Mouse (Mus musculus) cerebellum, postnatal 36 days (tissue): ENCODE measurements at regions not wholly inside any gene's neighbourhood (a gene's known extent, or its start where the extent isn't known, plus 50 kb on each side); places are given as distances from the start of the nearest gene placed in this dataset.

Experiments
- DNase-seq, 2 experiments: peaks; one replicate each; pipeline ENCODE4 v3.0.0; 2021 to 2022; ENCODE audit warnings: mixed read lengths in 2 of 2

DNA sequence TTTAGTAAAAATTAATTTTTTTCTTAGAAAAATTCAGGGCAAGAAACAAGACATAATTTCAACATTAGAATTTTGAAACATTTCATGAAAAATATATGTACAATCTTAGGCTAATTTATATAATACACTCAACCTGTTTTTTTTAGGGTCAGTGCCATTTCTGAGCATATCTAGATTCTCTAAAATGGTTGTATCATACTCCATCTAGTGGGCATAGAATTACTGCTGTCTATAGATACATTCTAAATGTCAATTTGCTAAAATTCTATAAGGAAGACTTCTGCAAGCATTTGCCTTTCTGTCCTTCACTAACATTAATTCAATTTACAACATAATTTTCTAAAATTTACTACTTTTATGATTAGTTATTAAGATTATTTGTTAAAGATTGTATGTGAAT lies 507.7 kb downstream of the Zbbx start:
- DNase-seq = no peak

DNA sequence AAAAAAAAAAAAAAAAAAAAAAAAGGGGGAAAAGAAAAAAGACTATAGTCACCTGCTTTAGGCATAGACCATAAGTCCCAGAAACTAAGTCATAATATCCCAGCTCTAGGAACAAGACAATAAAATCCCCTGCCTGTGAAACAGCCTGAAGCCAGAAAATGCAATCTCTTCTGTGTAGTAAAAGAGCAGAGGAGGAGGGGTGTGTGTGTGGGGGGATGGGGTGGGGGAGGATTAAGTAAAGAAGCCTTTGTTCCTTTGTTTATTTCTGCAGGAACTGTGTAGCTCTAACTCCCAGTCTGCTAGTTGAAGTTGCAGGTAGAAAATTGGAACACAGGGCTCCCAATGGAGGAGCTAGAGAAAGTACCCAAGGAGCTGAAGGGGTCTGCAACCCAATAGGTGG lies 532.2 kb downstream of the Zbbx start:
- DNase-seq = no peak

DNA sequence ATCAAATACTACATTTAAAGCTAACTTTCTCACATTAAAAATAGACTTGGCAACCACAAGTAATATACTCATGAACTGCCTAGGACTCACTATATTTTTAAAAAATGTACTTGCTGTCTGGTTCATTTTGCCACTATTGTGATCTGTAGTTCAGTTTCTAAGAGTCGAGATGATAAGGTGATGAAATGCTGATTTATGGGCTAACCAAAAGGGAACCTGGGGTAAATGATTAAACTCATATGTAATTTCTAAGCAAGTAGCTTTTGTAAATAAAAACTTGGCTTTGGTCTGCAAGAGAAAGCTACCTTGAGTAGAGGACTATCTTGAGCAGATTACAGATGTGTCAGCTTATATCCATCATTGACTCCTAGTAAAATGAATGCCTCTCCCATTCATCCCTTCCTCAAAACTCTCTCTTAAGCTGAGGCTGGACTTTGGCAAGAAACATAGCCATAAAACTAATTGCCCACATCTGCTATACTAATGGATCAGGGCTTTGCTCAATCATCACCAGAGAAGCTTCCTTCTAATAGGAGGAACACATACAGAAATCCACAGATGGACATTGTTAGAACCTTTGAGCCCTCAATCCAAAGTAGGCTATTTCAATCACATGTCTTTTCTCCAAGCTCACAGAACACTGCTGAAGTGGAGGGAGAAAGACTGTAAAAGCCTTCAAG lies 563.4 kb downstream of the Zbbx start:
- DNase-seq = no peak

DNA sequence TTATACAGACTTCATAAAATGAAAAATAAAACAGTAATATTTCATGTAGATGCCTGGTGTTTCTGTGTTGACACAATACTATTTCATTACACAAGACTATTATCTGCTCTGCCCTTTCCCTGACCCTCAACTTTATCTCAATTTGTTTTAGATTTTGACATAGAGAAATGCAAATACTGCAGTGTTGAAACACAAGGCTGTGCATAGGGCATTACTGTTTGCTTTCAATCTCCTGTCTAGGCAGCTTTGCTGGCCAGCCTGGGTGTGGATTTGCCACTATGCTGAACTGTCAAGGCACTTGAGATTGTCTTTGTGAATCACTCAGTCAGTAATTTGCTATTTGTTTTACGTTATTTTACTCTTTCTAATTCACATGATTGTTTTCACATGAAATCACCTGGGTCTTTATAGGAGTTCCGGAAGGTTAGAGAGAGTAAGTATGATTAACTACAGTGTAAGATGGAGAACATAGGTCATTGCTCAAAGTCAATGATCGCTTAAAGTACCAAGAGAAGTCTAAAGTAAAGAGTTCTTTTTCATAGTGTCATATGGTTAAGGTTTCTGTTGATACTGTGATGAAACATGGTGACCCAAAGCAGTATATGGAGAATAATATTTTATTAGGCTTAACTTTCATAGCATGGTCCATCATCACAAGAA lies 576.0 kb downstream of the Zbbx start:
- DNase-seq = no peak

DNA sequence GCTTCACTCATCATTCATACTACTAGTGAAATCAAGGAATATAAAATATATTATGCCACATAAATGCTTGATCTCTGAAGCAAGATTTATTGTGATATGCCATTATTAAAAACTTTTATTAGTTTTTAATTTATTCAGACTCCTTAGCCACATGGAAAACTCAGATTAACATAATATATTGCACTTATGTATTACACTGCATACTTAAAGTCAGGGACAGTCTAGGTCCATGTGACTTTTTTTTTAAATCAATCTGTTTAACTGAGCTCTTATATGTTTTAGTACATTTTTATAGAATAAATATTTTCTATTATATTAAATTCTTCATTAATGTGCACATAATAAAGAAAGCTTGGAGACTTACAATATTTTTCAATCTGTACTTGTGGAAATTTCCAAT lies 599.7 kb downstream of the Zbbx start:
- no peak for DNase-seq

DNA sequence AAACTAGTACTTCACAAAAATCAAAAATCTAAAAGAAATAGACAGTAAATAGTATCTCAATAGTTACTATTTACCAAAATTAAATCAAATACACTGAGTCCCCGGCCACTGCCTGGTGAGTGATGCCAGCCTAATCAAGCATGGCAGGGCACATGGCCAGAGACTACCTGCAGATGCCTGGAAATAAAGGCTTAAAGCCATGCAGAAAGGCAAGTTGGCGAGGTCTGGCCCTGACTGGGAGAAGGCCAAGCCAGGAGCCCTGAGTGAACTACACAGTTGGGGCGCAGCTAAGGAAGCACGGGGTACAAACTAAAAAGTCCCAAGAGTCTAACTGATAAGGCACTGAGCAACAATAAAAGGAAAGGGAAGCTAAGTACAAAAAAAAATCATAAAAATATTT lies 630.0 kb downstream of the Zbbx start:
- peak; percentile 95 to 97 for DNase-seq

DNA sequence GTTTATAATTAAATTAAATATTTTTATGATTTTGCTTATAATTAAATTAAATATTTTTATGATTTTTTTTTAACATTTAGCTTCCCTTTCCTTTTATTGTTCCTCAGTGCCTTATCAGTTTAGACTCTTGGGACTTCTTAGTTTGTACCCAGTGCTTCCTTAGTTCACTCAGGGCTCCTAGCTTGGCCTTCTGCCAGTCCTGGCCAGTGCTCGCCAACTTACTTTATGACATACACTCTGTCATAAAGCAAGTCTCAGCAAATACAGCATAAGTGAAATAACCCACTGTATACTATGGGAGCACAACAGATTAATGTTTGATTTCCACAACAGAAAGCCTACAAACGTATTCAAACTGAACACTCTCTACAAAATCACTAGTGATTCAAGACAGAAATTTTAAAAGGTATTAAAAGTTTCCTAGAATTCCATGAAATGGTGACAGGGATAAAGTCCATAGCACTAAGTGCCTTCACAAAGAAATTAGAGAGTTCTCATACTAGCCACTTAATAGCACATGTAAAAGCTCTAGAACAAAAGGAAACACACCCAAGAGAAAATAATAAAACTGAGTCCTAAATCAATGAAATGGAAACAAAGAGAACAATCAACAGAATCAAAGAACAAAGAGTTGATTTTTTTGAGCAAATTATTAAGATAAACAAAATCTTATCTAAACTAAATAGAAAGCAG lies 630.7 kb downstream of the Zbbx start:
- DNase-seq = peak; percentile 41 to 44

DNA sequence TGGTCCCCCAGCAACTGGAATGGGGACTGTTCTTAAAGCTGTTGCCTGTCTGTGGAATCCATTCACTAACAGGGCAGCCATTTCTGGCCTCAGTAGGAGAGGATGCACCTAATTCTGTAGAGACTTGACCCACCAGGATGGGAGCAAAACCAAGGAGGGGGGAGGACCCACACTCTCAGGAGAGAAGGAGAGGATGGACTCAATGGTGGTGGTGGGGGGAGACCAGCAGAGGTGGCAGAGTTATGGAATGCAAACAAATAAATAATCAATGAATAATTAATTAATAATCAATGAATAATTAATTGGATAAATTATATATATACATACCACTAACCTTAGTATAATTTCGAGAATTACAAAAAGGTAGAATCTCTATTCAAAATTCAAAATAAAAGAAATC lies 681.1 kb downstream of the Zbbx start:
- DNase-seq = no peak
